Comparison of ENCODE assay signal across 10 mouse cellular contexts in genomic region chr17:35808073-35808472, GRCm38 (mm10). TPM values are rescaled to one million over a fixed set of nuclear protein-coding genes. Genes with fewer than 3 reads are reported as not detected.
A peak's percentile ranks its signal among the peaks of the same experiment; 100 is the strongest.
DNase-seq lines count a peak whose midpoint lies in the region; ATAC-seq and TF ChIP-seq lines count a peak whose summit lies in the region.
"Had no signal": no experiment of that assay in that cellular context is flagged by ENCODE, and none has a peak within 500 bp of the region (broad histone marks: within the 10 kb centered on the region; RNA-seq: fewer than 3 reads in every experiment).

No protein-coding gene starts in this region.

- H3K9ac ChIP-seq in CH12.LX (ENCODE audit: insufficient read depth, low read depth), result no peak overlapping the region
- H3K9ac ChIP-seq: midbrain, embryonic 12.5 days had no signal

- ATAC-seq in granulocyte monocyte progenitor cell, adult 5-6 weeks (replicated peaks; ENCODE audit: poor library complexity, severe bottlenecking), result peak; percentile 76
- ATAC-seq in megakaryocyte-erythroid progenitor cell, adult 5-6 weeks (replicated peaks; ENCODE audit: low FRiP score, low TSS enrichment, poor library complexity, severe bottlenecking), result no peak

- no peaks in the 10 kb centered on the region for H3K36me3 ChIP-seq in CH12.LX (replicated peaks in 1 of 2; ENCODE audit: control insufficient read depth in 1 of 2, insufficient read depth in 1 of 2, low read length in 1 of 2)
- H3K36me3 ChIP-seq: midbrain, embryonic 12.5 days had no signal

- H3K4me2 ChIP-seq in CH12.LX (ENCODE audit: insufficient read depth, low read depth, poor library complexity, severe bottlenecking), result no peak overlapping the region
- H3K4me2 ChIP-seq: midbrain, embryonic 12.5 days had no signal

- no peak for TF ChIP-seq POLR2A in CH12.LX (IDR thresholded peaks at IDR 0.05; ENCODE audit: low read depth, low read length)
- peak; percentile 13; the same call in 1 of the 2 replicates for TF ChIP-seq POLR2A in lung, adult 2 months (IDR thresholded peaks at IDR 0.05; ENCODE audit: borderline replicate concordance, extremely low read depth, low read depth, low read length)

- no peak for TF ChIP-seq RAD21 in CH12.LX (IDR thresholded peaks at IDR 0.05; ENCODE audit: low read depth, low read length)

- dilution Hi-C loops in CH12.LX (cut with MboI; ENCODE audit: extremely low pct_ligation_motif_present, extremely low pct_unique_long_range_greater_than_20kb, low sequenced_read_pairs), result no loop called here

- no peaks in the 10 kb centered on the region for H3K79me2 ChIP-seq in CH12.LX (replicated peaks; ENCODE audit: control insufficient read depth, extremely low read depth, insufficient read depth, poor library complexity, severe bottlenecking)

- no peaks in the 10 kb centered on the region for H3K9me3 ChIP-seq in CH12.LX (replicated peaks; ENCODE audit: low read length)
- H3K9me3 ChIP-seq: midbrain, embryonic 12.5 days had no signal

- TF ChIP-seq EP300 in CH12.LX (IDR thresholded peaks at IDR 0.05; ENCODE audit: low read length), result no peak

- in situ Hi-C loops in CH12.LX (cut with MboI; ENCODE audit: low pct_ligation_motif_present, low pct_unique_long_range_greater_than_20kb, low sequenced_read_pairs), result no loop called here

- no peak for TF ChIP-seq CTCF in CH12.LX (conservative IDR thresholded peaks at IDR 0.05 in 1 of 2, IDR thresholded peaks at IDR 0.05 in 1 of 2; ENCODE audit: low read depth in 2 of 2, low read length in 2 of 2)
- TF ChIP-seq CTCF in lung, adult 2 months (IDR thresholded peaks at IDR 0.05; ENCODE audit: insufficient read depth, low read length), result no peak

- 9% methylated on average over 9 of the region's 9 CpGs for whole genome bisulfite sequencing in lung, adult 2 months

- DNase-seq in CH12.LX (ENCODE audit: extremely low read depth), result no peak
- DNase-seq in Muller cell, postnatal 12 days (ENCODE audit: inconsistent ontology term), result peak; percentile 87
- DNase-seq in lung, adult 2 months, result peak; percentile 64
- no peak for DNase-seq in layer of hippocampus, adult 9-11 months
- DNase-seq in right cerebral cortex, adult 18-20 months, result no peak
- no peak for DNase-seq in cerebellum, postnatal 14 days
- DNase-seq: right cerebral cortex, postnatal 25 days had no signal

- no peak overlapping the region for H3K27ac ChIP-seq in CH12.LX (ENCODE audit: insufficient read depth, low read depth)
- H3K27ac ChIP-seq: midbrain, embryonic 12.5 days had no signal

- H3K4me1 ChIP-seq in CH12.LX (ENCODE audit: control insufficient read depth in 1 of 2, insufficient read depth in 2 of 2), result peaks cover 11 to 16% of the 10 kb centered on the region in 2 experiments
- peaks cover 37% of the 10 kb centered on the region for H3K4me1 ChIP-seq in lung, adult 2 months (ENCODE audit: control insufficient read depth, insufficient read depth, low read length)
- H3K4me1 ChIP-seq: midbrain, embryonic 12.5 days had no signal

- H3K27me3 ChIP-seq in CH12.LX (replicated peaks), result no peaks in the 10 kb centered on the region
- H3K27me3 ChIP-seq: midbrain, embryonic 12.5 days had no signal

- H3K4me3 ChIP-seq in CH12.LX (replicated peaks in 1 of 3; ENCODE audit: low read depth in 2 of 3, low read length in 2 of 3, poor library complexity in 1 of 3), result no peak overlapping the region
- H3K4me3 ChIP-seq in lung, adult 2 months (replicated peaks; ENCODE audit: extremely low read depth, low read depth, low read length), result no peak overlapping the region
- H3K4me3 ChIP-seq: midbrain, embryonic 12.5 days had no signal

TF ChIP-seq in CH12.LX, 34 proteins besides CTCF, POLR2A, EP300 and RAD21:
- TF ChIP-seq RCOR1 (conservative IDR thresholded peaks at IDR 0.05; ENCODE audit: low read depth, low read length) (no peak), NRF1 (IDR thresholded peaks at IDR 0.05; ENCODE audit: low read depth, low read length) (no peak), BHLHE40 (IDR thresholded peaks at IDR 0.05; ENCODE audit: low read depth, low read length) (peak; percentile 36; the same call in 1 of the 2 replicates), GABPA (IDR thresholded peaks at IDR 0.05; ENCODE audit: insufficient replicate concordance, low read depth, low read length) (no peak), SMC3 (IDR thresholded peaks at IDR 0.05; ENCODE audit: low read depth, low read length) (no peak)

RNA-seq across cellular contexts. Expression of gene Ier3, which starts 13.4 kb away (rescaled TPM):
- total RNA-seq in CH12.LX (2012; rRNA removed) (16.5 and 27.2 TPM in 2 replicates), CH12.LX (2014; rRNA removed) (13.9 and 15.0 TPM in 2 replicates)
- polyA plus RNA-seq in CH12.LX (2012; ENCODE audit: insufficient read length, low read depth), result 12.4 and 12.6 TPM in 2 replicates
- 4.6 and 18.1 TPM in 2 replicates for total RNA-seq in granulocyte monocyte progenitor cell, adult 5-6 weeks (2014; fragmentation: Nextera tagmentation)
- 44.3 and 53.7 TPM in 2 replicates for total RNA-seq in granulocyte monocyte progenitor cell, adult 5-6 weeks (2017)
- 133 TPM in 2 replicates for polyA plus RNA-seq in lung, adult 2 months (2012; rRNA removed)
- 9.4 and 18.1 TPM in 2 replicates for total RNA-seq in megakaryocyte-erythroid progenitor cell, adult 5-6 weeks (2014; fragmentation: Nextera tagmentation)
- total RNA-seq in megakaryocyte-erythroid progenitor cell, adult 5-6 weeks (2017), result 16.1 and 18.2 TPM in 2 replicates

RNA-seq across cellular contexts. Expression of gene Flot1, which starts 15.0 kb away (rescaled TPM):
- total RNA-seq in CH12.LX (2012; rRNA removed) (14.2 and 21.6 TPM in 2 replicates), CH12.LX (2014; rRNA removed) (12.8 and 16.3 TPM in 2 replicates)
- 17.6 and 18.9 TPM in 2 replicates for polyA plus RNA-seq in CH12.LX (2012; ENCODE audit: insufficient read length, low read depth)
- total RNA-seq in granulocyte monocyte progenitor cell, adult 5-6 weeks (2014; fragmentation: Nextera tagmentation), result 66.8 and 109 TPM in 2 replicates
- 58.3 and 63.6 TPM in 2 replicates for total RNA-seq in granulocyte monocyte progenitor cell, adult 5-6 weeks (2017)
- polyA plus RNA-seq in lung, adult 2 months (2012; rRNA removed), result 81.9 and 89.7 TPM in 2 replicates
- total RNA-seq in megakaryocyte-erythroid progenitor cell, adult 5-6 weeks (2014; fragmentation: Nextera tagmentation), result 68.3 and 99.7 TPM in 2 replicates
- 73.0 and 82.4 TPM in 2 replicates for total RNA-seq in megakaryocyte-erythroid progenitor cell, adult 5-6 weeks (2017)

RNA-seq across cellular contexts. Expression of gene Tubb5, which starts 30.0 kb away (rescaled TPM):
- total RNA-seq in CH12.LX (2012; rRNA removed), result 1,014 and 1,058 TPM in 2 replicates
- total RNA-seq in CH12.LX (2014; rRNA removed), result 1,031 and 1,121 TPM in 2 replicates
- 962 and 1,053 TPM in 2 replicates for polyA plus RNA-seq in CH12.LX (2012; ENCODE audit: insufficient read length, low read depth)
- 640 and 699 TPM in 2 replicates for total RNA-seq in granulocyte monocyte progenitor cell, adult 5-6 weeks (2014; fragmentation: Nextera tagmentation)
- total RNA-seq in granulocyte monocyte progenitor cell, adult 5-6 weeks (2017), result 874 and 1,022 TPM in 2 replicates
- polyA plus RNA-seq in lung, adult 2 months (2012; rRNA removed), result 258 and 298 TPM in 2 replicates
- total RNA-seq in megakaryocyte-erythroid progenitor cell, adult 5-6 weeks (2014; fragmentation: Nextera tagmentation), result 823 and 947 TPM in 2 replicates
- total RNA-seq in megakaryocyte-erythroid progenitor cell, adult 5-6 weeks (2017), result 678 and 844 TPM in 2 replicates

RNA-seq across cellular contexts. Expression of gene Mdc1, which starts 33.2 kb away (rescaled TPM):
- total RNA-seq in CH12.LX (2012; rRNA removed), result 8.2 and 8.5 TPM in 2 replicates
- total RNA-seq in CH12.LX (2014; rRNA removed), result 2.4 and 3.3 TPM in 2 replicates
- polyA plus RNA-seq in CH12.LX (2012; ENCODE audit: insufficient read length, low read depth), result 14.4 and 15.7 TPM in 2 replicates
- total RNA-seq in granulocyte monocyte progenitor cell, adult 5-6 weeks (2014; fragmentation: Nextera tagmentation), result 103 and 159 TPM in 2 replicates
- 23.7 and 28.6 TPM in 2 replicates for total RNA-seq in granulocyte monocyte progenitor cell, adult 5-6 weeks (2017)
- 6.8 and 8.2 TPM in 2 replicates for polyA plus RNA-seq in lung, adult 2 months (2012; rRNA removed)
- total RNA-seq in megakaryocyte-erythroid progenitor cell, adult 5-6 weeks (2014; fragmentation: Nextera tagmentation), result 71.8 and 74.8 TPM in 2 replicates
- 18.4 and 19.8 TPM in 2 replicates for total RNA-seq in megakaryocyte-erythroid progenitor cell, adult 5-6 weeks (2017)

RNA-seq across cellular contexts. Expression of gene Nrm, which starts 53.0 kb away (rescaled TPM):
- total RNA-seq in CH12.LX (2012; rRNA removed) (12.5 and 16.7 TPM in 2 replicates), CH12.LX (2014; rRNA removed) (10.0 and 12.1 TPM in 2 replicates)
- polyA plus RNA-seq in CH12.LX (2012; ENCODE audit: insufficient read length, low read depth), result 14.0 and 15.4 TPM in 2 replicates
- 66.8 and 88.9 TPM in 2 replicates for total RNA-seq in granulocyte monocyte progenitor cell, adult 5-6 weeks (2014; fragmentation: Nextera tagmentation)
- total RNA-seq in granulocyte monocyte progenitor cell, adult 5-6 weeks (2017), result 41.5 and 46.0 TPM in 2 replicates
- polyA plus RNA-seq in lung, adult 2 months (2012; rRNA removed), result 16.5 and 26.2 TPM in 2 replicates
- total RNA-seq in megakaryocyte-erythroid progenitor cell, adult 5-6 weeks (2014; fragmentation: Nextera tagmentation), result 27.0 and 32.4 TPM in 2 replicates
- total RNA-seq in megakaryocyte-erythroid progenitor cell, adult 5-6 weeks (2017), result 15.0 and 26.4 TPM in 2 replicates

Comparison
In these comparisons a context has a peak if more than half of its experiments do, and no peak if none do; other contexts are left out.
1. DNase-seq: peak in Muller cell, postnatal 12 days (single experiment) and lung, adult 2 months (single experiment); none in CH12.LX (single experiment), layer of hippocampus, adult 9-11 months (single experiment), right cerebral cortex, adult 18-20 months (single experiment) and cerebellum, postnatal 14 days (0 of 2).